Mouse (Mus musculus) naive thymus-derived CD4-positive, alpha-beta T cell, adult 2 months (primary cell): ENCODE measurements around the gene Igf2bp2.
A peak's percentile ranks its signal among the peaks of the same experiment; 100 is the strongest.

Experiments used
- DNase-seq: peaks from one replicate; pipeline ENCODE4 v3.0.0-alpha.2; 2011; ENCODE audit warnings: low read depth

Gene Igf2bp2

GRCm38 (mm10) chr16:22039978-22040377, 123.1 kb downstream of the Igf2bp2 start:
- DNase-seq = no peak

GRCm38 (mm10) chr16:22038554-22038953, 124.5 kb downstream of the Igf2bp2 start:
- DNase-seq = no peak

DNA sequence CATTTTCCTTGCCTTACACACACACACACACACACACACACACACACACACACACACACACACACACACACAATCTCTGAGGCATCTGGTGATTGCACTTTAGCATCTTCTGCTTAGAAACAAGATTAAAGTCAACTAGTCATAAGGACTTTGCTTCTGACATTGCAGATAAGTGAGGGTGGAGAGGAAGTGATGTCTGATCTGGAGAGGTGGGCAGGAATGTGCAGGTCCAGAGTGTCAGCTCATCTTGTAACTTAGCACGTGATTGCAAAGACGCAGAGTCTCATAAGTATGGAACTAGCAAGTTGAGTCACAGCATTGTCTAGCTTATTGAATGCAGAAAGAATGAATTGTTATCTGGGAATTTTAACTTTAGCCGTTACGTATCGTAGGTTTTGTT, 135.6 kb downstream of the Igf2bp2 start:
- DNase-seq = no peak

DNA sequence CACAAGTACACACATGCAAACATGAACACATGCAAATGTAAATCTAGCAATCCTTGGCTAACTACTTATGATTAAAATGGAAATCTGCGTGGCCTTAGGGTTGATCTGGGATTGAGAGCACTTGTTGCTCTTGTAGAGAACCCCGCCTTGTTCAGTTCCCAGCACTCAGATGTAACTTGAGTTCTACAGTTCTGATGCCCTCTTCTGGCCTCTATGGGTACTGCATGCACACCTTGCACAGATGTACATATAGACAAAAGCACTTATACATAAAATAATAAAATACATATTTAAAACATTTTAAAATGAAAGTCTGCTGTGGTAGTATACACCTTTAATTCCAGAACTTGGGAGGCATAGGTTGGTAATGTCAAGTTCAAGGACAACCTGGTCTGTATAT, 141.0 kb downstream of the Igf2bp2 start:
- peak; percentile 68 for DNase-seq

DNA sequence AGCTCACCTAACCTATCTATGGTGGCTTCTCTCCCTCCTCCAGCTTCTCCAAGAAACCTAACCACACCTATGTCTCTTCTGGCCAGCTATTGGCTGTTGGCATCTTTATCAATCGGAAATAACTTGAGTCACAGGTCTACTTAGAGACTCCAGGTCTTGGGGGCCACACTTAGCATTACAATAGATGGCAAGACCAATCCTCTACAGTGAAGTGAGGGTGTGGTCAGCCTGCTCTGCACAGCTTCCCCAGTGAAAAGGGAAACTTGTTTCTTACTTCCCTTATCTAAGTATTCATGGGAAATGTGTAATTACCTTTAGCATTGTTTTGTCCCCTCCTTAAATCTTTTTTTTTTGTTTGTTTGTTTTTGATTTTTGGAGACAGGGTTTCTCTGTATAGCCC, 147.5 kb downstream of the Igf2bp2 start:
- no peak for DNase-seq

- DNase-seq = no peak
Observed at GRCm38 (mm10) chr16:22009596-22009995, 153.5 kb downstream of the Igf2bp2 start.

DNA sequence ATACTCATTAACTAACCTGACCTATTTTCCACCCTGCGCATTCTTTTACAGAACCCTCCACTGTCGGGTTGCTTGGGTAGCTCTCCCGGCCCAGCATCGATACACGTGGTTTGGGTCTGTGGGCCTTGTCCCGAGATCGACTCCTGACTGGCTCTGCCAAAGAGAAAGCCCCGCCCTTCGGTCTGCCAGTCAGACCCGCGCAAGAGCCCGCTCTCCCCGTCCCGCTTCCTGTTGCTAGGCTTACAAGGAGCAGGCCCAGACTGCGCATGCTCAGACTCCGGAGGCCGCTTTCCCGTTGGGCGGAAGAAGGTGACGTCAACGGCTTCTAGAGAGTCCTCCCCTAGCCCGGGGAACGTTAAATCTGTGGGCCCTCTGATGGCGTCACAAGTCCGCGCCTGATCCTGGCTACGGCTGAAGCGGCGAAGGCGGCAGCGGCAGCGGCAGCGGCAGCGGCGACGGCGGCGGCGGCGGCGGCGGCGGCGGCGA, 154.0 kb downstream of the Igf2bp2 start, which contains the start of gene Senp2:
Senp2 (plus strand) TSS at position 386 of the 486 bp plus-strand sequence.
- peak; percentile 100 for DNase-seq
